Mouse (Mus musculus): Measurements from ENCODE around the gene Ppp2r5d. TPM values are rescaled to one million over a fixed set of nuclear protein-coding genes. Genes with fewer than 3 reads are reported as not detected.

Gene Ppp2r5d
- 87.8 TPM for polyA plus RNA-seq (2021)

- ChIA-PET CTCF (interaction anchor here (1.0 to 1.3 kb wide), 3 partner anchors 8 to 36 kb away, joined by 3 to 4 read pairs (median 3); no protein-coding TSS in a partner anchor), POLR2A (interaction anchor here (0.9 to 1.7 kb wide), 7 partner anchors 8 to 39 kb away, joined by 3 to 8 read pairs (median 3); partner anchors contain the start of gene Klhdc3)
- in situ Hi-C loops (cut with MboI; ENCODE audit: low pct_unique_long_range_greater_than_20kb), result no loop called here
- no peaks in the 10 kb centered on the region for H3K27me3 ChIP-seq
- peak; percentile 92 for ATAC-seq
- TF ChIP-seq CTCF (IDR thresholded peaks at IDR 0.05), result no peak
- peak; percentile 93 for DNase-seq (ENCODE audit: low read depth, low spot score)
Measured at GRCm38 (mm10) chr17:46704887-46705835, at the start of gene Ppp2r5d. Gene Ppp2r5d, minus strand, starts transcription at chr17:46705111.

GRCm38 (mm10) chr17:46751794-46752556 lies 47.1 kb upstream of the Ppp2r5d start, which contains the start of gene Cnpy3:
Gene Cnpy3, minus strand, starts transcription at chr17:46752214.
- peaks cover 6% of the 10 kb centered on the region for H3K27me3 ChIP-seq
- POLR2A ChIA-PET, result interaction anchor here (0.8 to 2.5 kb wide), 4 partner anchors 10 to 92 kb away, joined by 3 to 5 read pairs (median 4); partner anchors contain the start of gene 2310039H08Rik
- no peak for TF ChIP-seq CTCF (IDR thresholded peaks at IDR 0.05)
- in situ Hi-C loops (cut with MboI; ENCODE audit: low pct_unique_long_range_greater_than_20kb), result no loop called here
- DNase-seq (ENCODE audit: low read depth, low spot score), result peak; percentile 84
- ATAC-seq, result peak; percentile 89
- CTCF ChIA-PET, result no interaction called here

GRCm38 (mm10) chr17:46751056-46751793 lies 46.3 kb upstream of the Ppp2r5d start:
- no peak for TF ChIP-seq CTCF (IDR thresholded peaks at IDR 0.05)
- CTCF ChIA-PET, result no interaction called here
- peaks cover 4% of the 10 kb centered on the region for H3K27me3 ChIP-seq
- POLR2A ChIA-PET, result interaction anchor here (1.0 to 2.5 kb wide), 3 partner anchors 9 to 21 kb away, joined by 3 to 5 read pairs (median 4); partner anchors contain the start of gene 2310039H08Rik
- DNase-seq (ENCODE audit: low read depth, low spot score) (no peak), ATAC-seq (no peak)
- in situ Hi-C loops (cut with MboI; ENCODE audit: low pct_unique_long_range_greater_than_20kb), result no loop called here

- ChIA-PET CTCF (no interaction called here), POLR2A (no interaction called here)
- no peak for TF ChIP-seq CTCF (IDR thresholded peaks at IDR 0.05)
- no peaks in the 10 kb centered on the region for H3K27me3 ChIP-seq
- no peak for ATAC-seq
- in situ Hi-C loops (cut with MboI; ENCODE audit: low pct_unique_long_range_greater_than_20kb), result no loop called here
- no peak for DNase-seq (ENCODE audit: low read depth, low spot score)
Measured at GRCm38 (mm10) chr17:46750580-46750979, 45.7 kb upstream of the Ppp2r5d start.

- CTCF ChIA-PET, result no interaction called here
- ATAC-seq (no peak), DNase-seq (ENCODE audit: low read depth, low spot score) (no peak)
- in situ Hi-C loops (cut with MboI; ENCODE audit: low pct_unique_long_range_greater_than_20kb), result no loop called here
- POLR2A ChIA-PET, result no interaction called here
- no peaks in the 10 kb centered on the region for H3K27me3 ChIP-seq
- no peak for TF ChIP-seq CTCF (IDR thresholded peaks at IDR 0.05)
Measured at GRCm38 (mm10) chr17:46749282-46749681, 44.4 kb upstream of the Ppp2r5d start.

- H3K27me3 ChIP-seq, result no peaks in the 10 kb centered on the region
- in situ Hi-C loops (cut with MboI; ENCODE audit: low pct_unique_long_range_greater_than_20kb), result no loop called here
- TF ChIP-seq CTCF (IDR thresholded peaks at IDR 0.05), result no peak
- ATAC-seq (no peak), DNase-seq (ENCODE audit: low read depth, low spot score) (no peak)
- ChIA-PET POLR2A (interaction anchor here (0.8 kb wide), 1 partner anchor 46 kb away, joined by 4 read pairs; no protein-coding TSS in a partner anchor), CTCF (no interaction called here)
Measured at GRCm38 (mm10) chr17:46747806-46748205, 42.9 kb upstream of the Ppp2r5d start.

GRCm38 (mm10) chr17:46747234-46747633 lies 42.3 kb upstream of the Ppp2r5d start:
- CTCF ChIA-PET, result no interaction called here
- no peaks in the 10 kb centered on the region for H3K27me3 ChIP-seq
- no peak for ATAC-seq
- POLR2A ChIA-PET, result no interaction called here
- in situ Hi-C loops (cut with MboI; ENCODE audit: low pct_unique_long_range_greater_than_20kb), result no loop called here
- DNase-seq (ENCODE audit: low read depth, low spot score), result no peak
- TF ChIP-seq CTCF (IDR thresholded peaks at IDR 0.05), result no peak

GRCm38 (mm10) chr17:46745506-46745905 lies 40.6 kb upstream of the Ppp2r5d start:
- in situ Hi-C loops (cut with MboI; ENCODE audit: low pct_unique_long_range_greater_than_20kb), result no loop called here
- ATAC-seq, result no peak
- TF ChIP-seq CTCF (IDR thresholded peaks at IDR 0.05), result no peak
- H3K27me3 ChIP-seq, result no peaks in the 10 kb centered on the region
- POLR2A ChIA-PET, result no interaction called here
- no peak for DNase-seq (ENCODE audit: low read depth, low spot score)
- CTCF ChIA-PET, result interaction anchor here (1.2 to 1.5 kb wide), 2 partner anchors 12 to 14 kb away, joined by 3 read pairs; no protein-coding TSS in a partner anchor

GRCm38 (mm10) chr17:46742986-46743385 lies 38.1 kb upstream of the Ppp2r5d start:
- POLR2A ChIA-PET, result no interaction called here
- DNase-seq (ENCODE audit: low read depth, low spot score), result no peak
- in situ Hi-C loops (cut with MboI; ENCODE audit: low pct_unique_long_range_greater_than_20kb), result no loop called here
- ATAC-seq, result no peak
- TF ChIP-seq CTCF (IDR thresholded peaks at IDR 0.05), result no peak
- CTCF ChIA-PET, result interaction anchor here (1.0 kb wide), 1 partner anchor 50 kb away, joined by 3 read pairs; no protein-coding TSS in a partner anchor
- H3K27me3 ChIP-seq, result no peaks in the 10 kb centered on the region

GRCm38 (mm10) chr17:46741305-46741704 lies 36.4 kb upstream of the Ppp2r5d start:
- TF ChIP-seq CTCF (IDR thresholded peaks at IDR 0.05), result no peak
- no peak for DNase-seq (ENCODE audit: low read depth, low spot score)
- no peaks in the 10 kb centered on the region for H3K27me3 ChIP-seq
- in situ Hi-C loops (cut with MboI; ENCODE audit: low pct_unique_long_range_greater_than_20kb), result no loop called here
- POLR2A ChIA-PET, result no interaction called here
- CTCF ChIA-PET, result no interaction called here
- ATAC-seq, result no peak

Data from Patski (cell line).